Mouse (Mus musculus) cerebellum, adult 18-20 months (tissue): ENCODE data around the gene Aff2.

Experiments
- DNase-seq, 2 experiments: peaks; one replicate each; pipeline ENCODE4 v3.0.0; 2021

The Aff2 gene

GRCm38 (mm10) chrX:69801890-69802439 is 441.9 kb downstream of the Aff2 start:
- DNase-seq = no peak

- no peak for DNase-seq
Measured at GRCm38 (mm10) chrX:69802481-69802880, 442.4 kb downstream of the Aff2 start.

- no peak for DNase-seq
Measured at GRCm38 (mm10) chrX:69811798-69812197, 451.7 kb downstream of the Aff2 start.

DNA sequence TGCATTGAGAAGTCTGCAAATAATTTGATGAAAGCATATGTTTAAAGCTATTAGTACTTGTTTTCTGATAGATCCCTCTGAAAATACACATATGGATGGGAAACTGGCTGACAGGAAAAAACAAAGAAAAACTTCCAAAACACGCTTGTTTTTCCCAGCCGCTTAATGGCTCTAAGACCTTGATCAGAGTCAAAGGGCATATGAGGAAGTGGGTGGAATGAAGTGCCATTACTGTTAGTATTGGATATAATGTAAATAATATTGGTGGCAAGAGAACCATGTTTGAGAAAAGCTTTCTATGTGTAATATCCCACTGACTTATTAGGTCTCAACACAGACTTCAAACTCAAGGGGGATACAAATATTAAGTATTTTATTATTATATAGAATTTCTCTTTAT is 455.0 kb downstream of the Aff2 start:
- no peak for DNase-seq

- no peak for DNase-seq
Measured at GRCm38 (mm10) chrX:69817679-69818078, 457.6 kb downstream of the Aff2 start.

DNA sequence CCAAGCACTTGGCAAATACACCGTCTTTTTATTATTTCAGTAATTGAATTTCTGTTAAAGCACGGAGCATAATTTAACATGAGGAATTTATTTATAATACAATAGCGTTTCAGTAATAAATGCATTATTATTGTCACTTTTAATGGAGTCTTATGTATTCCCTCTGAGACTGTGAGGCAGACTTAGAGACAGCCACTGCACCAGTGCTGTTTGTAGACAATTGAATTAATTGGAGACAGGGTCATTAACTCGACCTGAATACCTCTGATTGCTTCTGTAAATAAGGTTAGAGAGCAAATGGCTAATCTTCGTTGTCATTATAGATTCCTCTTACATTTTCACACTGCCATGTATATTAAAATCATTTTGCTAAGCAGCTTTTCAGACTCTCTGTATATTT is 458.1 kb downstream of the Aff2 start:
- DNase-seq = no peak

DNA sequence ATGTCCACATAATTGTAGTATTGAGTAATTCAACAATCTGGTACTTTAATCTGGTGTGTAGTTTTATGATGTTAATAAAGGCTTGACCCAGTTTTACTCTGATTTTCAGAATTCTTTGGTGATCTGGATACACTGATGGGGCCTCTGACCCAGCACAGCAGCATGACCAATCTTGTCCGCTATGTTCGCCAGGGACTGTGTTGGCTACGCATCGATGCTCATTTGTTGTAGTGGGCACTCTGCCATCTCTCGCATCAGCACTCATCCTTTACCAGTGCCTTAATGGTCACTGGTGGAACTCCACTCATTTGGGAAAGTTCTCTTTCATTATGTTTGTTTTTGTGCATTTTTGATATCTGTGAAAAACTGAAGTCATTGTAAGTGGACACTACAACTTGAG is 507.5 kb downstream of the Aff2 start:
- no peak for DNase-seq

DNA sequence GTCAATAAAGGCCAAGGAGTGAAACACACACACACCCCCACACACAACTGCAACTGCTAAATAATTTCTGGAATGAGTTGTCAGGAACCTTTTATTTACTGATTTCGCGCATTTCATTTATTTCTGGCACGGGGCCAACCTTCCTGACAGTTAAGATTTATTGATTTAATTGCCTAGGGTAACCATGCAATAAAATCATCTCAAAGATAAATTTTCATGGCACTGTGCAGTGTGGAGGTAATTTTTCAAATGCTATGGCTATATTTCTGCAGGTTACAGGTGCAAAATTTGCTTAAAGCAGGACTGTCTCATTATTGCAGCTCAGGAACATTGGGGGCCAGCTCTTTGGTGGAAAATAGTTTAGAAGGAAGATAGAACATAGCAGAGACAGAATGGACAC is 531.6 kb downstream of the Aff2 start:
- DNase-seq = no peak
